Mouse (Mus musculus): ENCODE results near the gene Mrpl46. TPM values are rescaled to one million over a fixed set of nuclear protein-coding genes. Genes with fewer than 3 reads are reported as not detected.

The Mrpl46 gene
- polyA plus RNA-seq, 1 experiment from 2014 or later, result 80.4 TPM

DNA sequence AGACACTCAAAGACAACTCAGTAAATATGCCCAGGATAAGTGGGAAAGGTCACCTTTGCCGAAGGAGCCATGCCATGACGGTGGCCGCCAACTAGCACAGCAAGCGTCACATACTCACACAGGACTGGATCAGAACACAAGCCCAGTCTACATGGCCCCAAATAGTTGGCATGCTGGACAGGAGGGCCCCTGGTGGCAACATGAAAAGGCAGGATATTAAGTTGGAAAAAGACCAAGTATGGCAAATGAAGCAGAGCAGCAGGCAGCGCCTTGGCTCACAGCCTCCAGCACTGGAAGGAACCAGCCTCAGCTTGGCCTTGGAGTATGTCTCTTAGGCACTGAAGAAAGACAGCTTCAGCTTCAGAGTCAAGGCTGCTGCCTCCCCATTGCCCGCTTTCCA is 30.5 kb upstream of the Mrpl46 start:
- H3K4me1 ChIP-seq (replicated peaks; ENCODE audit: insufficient read depth, low read length), result 0 out of 2 replicates have a peak, but pooled peaks cover 6% of the 10 kb centered on the region
- TF ChIP-seq CTCF (IDR thresholded peaks at IDR 0.05; ENCODE audit: low read depth), result no peak
- no peak overlapping the region for H3K9ac ChIP-seq (ENCODE audit: low read depth, low read length)
- no peak overlapping the region for H3K4me3 ChIP-seq (replicated peaks; ENCODE audit: low read depth, low read length)
- H3K4me2 ChIP-seq (ENCODE audit: low read length), result no peak overlapping the region
- H3K9me3 ChIP-seq (replicated peaks; ENCODE audit: low read length), result no peaks in the 10 kb centered on the region
- no peaks in the 10 kb centered on the region for H3K36me3 ChIP-seq (ENCODE audit: insufficient read depth, low read length)
- H3K27ac ChIP-seq, result no peak overlapping the region
- DNase-seq (ENCODE audit: low spot score), result no peak
- no peaks in the 10 kb centered on the region for H3K27me3 ChIP-seq (ENCODE audit: insufficient read depth, low read length)
- WGBS, result 82% methylated on average over 6 of the region's 6 CpGs
- no peak for ATAC-seq (replicated peaks; ENCODE audit: low FRiP score, low read depth)

GRCm38 (mm10) chr7:78807192-78807591 is 23.9 kb upstream of the Mrpl46 start:
- DNase-seq (ENCODE audit: low spot score) (peak; percentile 58), ATAC-seq (replicated peaks; ENCODE audit: low FRiP score, low read depth) (peak; percentile 59; the same call in 1 of the 2 replicates)
- no peak overlapping the region for H3K4me2 ChIP-seq (ENCODE audit: low read length)
- no peak overlapping the region for H3K9ac ChIP-seq (ENCODE audit: low read depth, low read length)
- no peaks in the 10 kb centered on the region for H3K27me3 ChIP-seq (ENCODE audit: insufficient read depth, low read length)
- H3K36me3 ChIP-seq (ENCODE audit: insufficient read depth, low read length), result no peaks in the 10 kb centered on the region
- H3K9me3 ChIP-seq (replicated peaks; ENCODE audit: low read length), result no peaks in the 10 kb centered on the region
- no peaks in the 10 kb centered on the region for H3K4me1 ChIP-seq (replicated peaks; ENCODE audit: insufficient read depth, low read length)
- 27% methylated on average over 4 of the region's 4 CpGs for WGBS
- no peak for TF ChIP-seq CTCF (IDR thresholded peaks at IDR 0.05; ENCODE audit: low read depth)
- H3K4me3 ChIP-seq (replicated peaks; ENCODE audit: low read depth, low read length), result no peak overlapping the region
- 0 out of 2 replicates have a peak overlapping the region, but pooled peaks have one; percentile 19 for H3K27ac ChIP-seq

DNA sequence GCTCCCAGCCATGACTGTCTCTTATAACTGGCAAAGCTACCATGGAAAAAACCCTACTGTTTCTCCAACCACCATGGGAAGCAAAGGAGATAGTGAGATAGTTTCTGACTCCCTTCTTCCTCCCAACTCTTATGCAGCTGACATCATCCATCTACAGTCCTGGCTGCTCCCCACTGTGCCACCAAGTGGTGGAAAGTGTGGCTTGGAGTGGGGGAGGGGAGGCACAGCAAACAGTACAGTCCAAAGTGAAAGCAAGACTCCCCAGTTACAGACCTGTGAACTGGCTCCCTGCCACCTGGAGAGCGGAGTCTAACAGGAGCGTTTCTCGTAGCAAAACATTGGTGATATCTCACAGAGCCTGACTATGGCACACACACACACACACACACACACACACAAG is 20.5 kb upstream of the Mrpl46 start:
- Histone ChIP-seq H3K36me3 (ENCODE audit: insufficient read depth, low read length) (no peaks in the 10 kb centered on the region), H3K9ac (ENCODE audit: low read depth, low read length) (no peak overlapping the region), H3K4me2 (ENCODE audit: low read length) (no peak overlapping the region), H3K27ac (no peak overlapping the region), H3K9me3 (replicated peaks; ENCODE audit: low read length) (no peaks in the 10 kb centered on the region), H3K27me3 (ENCODE audit: insufficient read depth, low read length) (no peaks in the 10 kb centered on the region), H3K4me3 (replicated peaks; ENCODE audit: low read depth, low read length) (no peak overlapping the region), H3K4me1 (replicated peaks; ENCODE audit: insufficient read depth, low read length) (no peaks in the 10 kb centered on the region)
- DNase-seq (ENCODE audit: low spot score) (no peak), ATAC-seq (replicated peaks; ENCODE audit: low FRiP score, low read depth) (no peak)
- no peak; the same call in 1 of the 2 replicates for TF ChIP-seq CTCF (IDR thresholded peaks at IDR 0.05; ENCODE audit: low read depth)
- 78% methylated on average over 3 of the region's 3 CpGs for WGBS

- ATAC-seq (replicated peaks; ENCODE audit: low FRiP score, low read depth) (no peak), DNase-seq (ENCODE audit: low spot score) (no peak)
- H3K9ac ChIP-seq (ENCODE audit: low read depth, low read length), result no peak overlapping the region
- no peaks in the 10 kb centered on the region for H3K4me1 ChIP-seq (replicated peaks; ENCODE audit: insufficient read depth, low read length)
- H3K4me2 ChIP-seq (ENCODE audit: low read length), result no peak overlapping the region
- no peak overlapping the region for H3K4me3 ChIP-seq (replicated peaks; ENCODE audit: low read depth, low read length)
- H3K27me3 ChIP-seq (ENCODE audit: insufficient read depth, low read length), result no peaks in the 10 kb centered on the region
- no peaks in the 10 kb centered on the region for H3K9me3 ChIP-seq (replicated peaks; ENCODE audit: low read length)
- no peaks in the 10 kb centered on the region for H3K36me3 ChIP-seq (ENCODE audit: insufficient read depth, low read length)
- no peak overlapping the region for H3K27ac ChIP-seq
- 78% methylated on average over 9 of the region's 9 CpGs for WGBS
- TF ChIP-seq CTCF (IDR thresholded peaks at IDR 0.05; ENCODE audit: low read depth), result no peak
Measured at GRCm38 (mm10) chr7:78799730-78800496, 16.6 kb upstream of the Mrpl46 start.

GRCm38 (mm10) chr7:78797843-78798455 is 14.6 kb upstream of the Mrpl46 start:
- H3K27me3 ChIP-seq (ENCODE audit: insufficient read depth, low read length), result no peaks in the 10 kb centered on the region
- WGBS, result 73% methylated on average over 8 of the region's 9 CpGs
- no peak overlapping the region for H3K9ac ChIP-seq (ENCODE audit: low read depth, low read length)
- DNase-seq (ENCODE audit: low spot score), result no peak
- H3K9me3 ChIP-seq (replicated peaks; ENCODE audit: low read length), result no peaks in the 10 kb centered on the region
- no peak for ATAC-seq (replicated peaks; ENCODE audit: low FRiP score, low read depth)
- no peaks in the 10 kb centered on the region for H3K4me1 ChIP-seq (replicated peaks; ENCODE audit: insufficient read depth, low read length)
- H3K4me2 ChIP-seq (ENCODE audit: low read length), result no peak overlapping the region
- H3K4me3 ChIP-seq (replicated peaks; ENCODE audit: low read depth, low read length), result no peak overlapping the region
- H3K27ac ChIP-seq, result no peak overlapping the region
- H3K36me3 ChIP-seq (ENCODE audit: insufficient read depth, low read length), result no peaks in the 10 kb centered on the region
- no peak for TF ChIP-seq CTCF (IDR thresholded peaks at IDR 0.05; ENCODE audit: low read depth)

GRCm38 (mm10) chr7:78796624-78797023 is 13.3 kb upstream of the Mrpl46 start:
- no peak for DNase-seq (ENCODE audit: low spot score)
- H3K4me1 ChIP-seq (replicated peaks; ENCODE audit: insufficient read depth, low read length), result no peaks in the 10 kb centered on the region
- H3K9ac ChIP-seq (ENCODE audit: low read depth, low read length), result no peak overlapping the region
- H3K27me3 ChIP-seq (ENCODE audit: insufficient read depth, low read length), result no peaks in the 10 kb centered on the region
- peaks cover 3% of the 10 kb centered on the region; the same call in 1 of the 2 replicates for H3K36me3 ChIP-seq (ENCODE audit: insufficient read depth, low read length)
- no peak overlapping the region for H3K4me2 ChIP-seq (ENCODE audit: low read length)
- H3K4me3 ChIP-seq (replicated peaks; ENCODE audit: low read depth, low read length), result no peak overlapping the region
- H3K27ac ChIP-seq, result no peak overlapping the region
- H3K9me3 ChIP-seq (replicated peaks; ENCODE audit: low read length), result no peaks in the 10 kb centered on the region
- WGBS, result 91% methylated on average over 3 of the region's 3 CpGs
- no peak for ATAC-seq (replicated peaks; ENCODE audit: low FRiP score, low read depth)
- TF ChIP-seq CTCF (IDR thresholded peaks at IDR 0.05; ENCODE audit: low read depth), result no peak

Data from kidney, postnatal 0 days (tissue).